Mouse (Mus musculus) ovary, postnatal 10 days (tissue): ENCODE data around the gene Rcan1.
"Not testable (repeated sequence)": the region's sequence is repeated elsewhere in the genome, so short reads cannot be mapped to it uniquely, and the experiment has no call there.

Experiments
- DNase-seq: peaks from one replicate; pipeline ENCODE4 v3.0.0; 2022; ENCODE audit warnings: low spot score

Rcan1 gene

GRCm38 (mm10) chr16:92470706-92471105 is at the start of gene Rcan1:
Rcan1 (minus strand) TSS chr16:92470867.
- no peak for DNase-seq

- no peak for DNase-seq
Measured at GRCm38 (mm10) chr16:92519820-92520492, 49.3 kb upstream of the Rcan1 start.

GRCm38 (mm10) chr16:92518718-92519117 is 48.1 kb upstream of the Rcan1 start:
- DNase-seq, result no peak

GRCm38 (mm10) chr16:92516139-92516538 is 45.5 kb upstream of the Rcan1 start:
- DNase-seq, result no peak

- DNase-seq, result not testable (repeated sequence)
Measured at GRCm38 (mm10) chr16:92514896-92515295, 44.2 kb upstream of the Rcan1 start.

GRCm38 (mm10) chr16:92511773-92512391 is 41.2 kb upstream of the Rcan1 start:
- no peak for DNase-seq

- DNase-seq, result no peak
Measured at GRCm38 (mm10) chr16:92510835-92511772, 40.4 kb upstream of the Rcan1 start.

- DNase-seq, result no peak
Measured at GRCm38 (mm10) chr16:92507573-92507972, 36.9 kb upstream of the Rcan1 start.

- no peak for DNase-seq
Measured at GRCm38 (mm10) chr16:92503105-92503504, 32.4 kb upstream of the Rcan1 start.

- no peak for DNase-seq
Measured at GRCm38 (mm10) chr16:92500534-92500933, 29.9 kb upstream of the Rcan1 start.

- DNase-seq, result no peak
Measured at GRCm38 (mm10) chr16:92499324-92499723, 28.7 kb upstream of the Rcan1 start.

GRCm38 (mm10) chr16:92498589-92498981 is 27.9 kb upstream of the Rcan1 start:
- no peak for DNase-seq

- DNase-seq, result no peak
Measured at GRCm38 (mm10) chr16:92497851-92498588, 27.4 kb upstream of the Rcan1 start.

- DNase-seq, result no peak
Measured at GRCm38 (mm10) chr16:92489356-92489755, 18.7 kb upstream of the Rcan1 start.

- no peak for DNase-seq
Measured at GRCm38 (mm10) chr16:92488456-92488855, 17.8 kb upstream of the Rcan1 start.

GRCm38 (mm10) chr16:92487489-92487888 is 16.8 kb upstream of the Rcan1 start:
- no peak for DNase-seq

GRCm38 (mm10) chr16:92487086-92487485 is 16.4 kb upstream of the Rcan1 start:
- no peak for DNase-seq

- no peak for DNase-seq
Measured at GRCm38 (mm10) chr16:92485436-92485835, 14.8 kb upstream of the Rcan1 start, which contains the start of gene Clic6. Clic6 (plus strand) TSS chr16:92485736.

- DNase-seq, result peak; percentile 29
Measured at GRCm38 (mm10) chr16:92478561-92479150, 8.0 kb upstream of the Rcan1 start.

GRCm38 (mm10) chr16:92475093-92475860 is 4.6 kb upstream of the Rcan1 start:
- DNase-seq, result no peak

GRCm38 (mm10) chr16:92472898-92473297 is 2.2 kb upstream of the Rcan1 start:
- DNase-seq, result no peak
